Mouse (Mus musculus): ENCODE data around the gene Pfkfb3. TPM values are rescaled to one million over a fixed set of nuclear protein-coding genes. Genes with fewer than 3 reads are reported as not detected.

The Pfkfb3 gene
- polyA plus RNA-seq (2012) = 9.1 and 14.8 TPM in 2 replicates

GRCm38 (mm10) chr2:11553471-11554400, at the start of gene Pfkfb3:
Gene Pfkfb3 (minus strand): TSS chr2:11554077.

Other genes starting within 250 kb of the Pfkfb3 start
- 71.7 and 111 TPM in 2 replicates for gene Rbm17, start 50.1 kb upstream of the Pfkfb3 start, polyA plus RNA-seq (2012)
- not detected in 2 replicates for gene Gm17490, start 72.2 kb upstream of the Pfkfb3 start, polyA plus RNA-seq (2012)
- gene Il2ra, start 88.7 kb upstream of the Pfkfb3 start, polyA plus RNA-seq (2012) = 0.04 and 0.05 TPM in 2 replicates
- gene Il15ra, start 151.2 kb upstream of the Pfkfb3 start, polyA plus RNA-seq (2012) = 2.1 and 6.0 TPM in 2 replicates
- 21.5 and 27.0 TPM in 2 replicates for gene Fbh1, start 223.5 kb upstream of the Pfkfb3 start, polyA plus RNA-seq (2012)
- gene Ankrd16, start 223.8 kb upstream of the Pfkfb3 start, polyA plus RNA-seq (2012) = 11.3 and 13.7 TPM in 2 replicates